Mouse (Mus musculus) embryonic stem cell, embryonic (primary cell): ENCODE results near the gene Sort1.

ENCODE experiments used
- CTCF ChIA-PET, 4 experiments: fragments of 300-600 bp in 2 of 4; fragments of 350-600 bp in 2 of 4; sonication (Branson Sonifier 250); formaldehyde crosslinking; loops; one replicate each; lab custom pipeline; 2022; ENCODE audit warnings: inconsistent platforms in 2 of 4; lab: Charles Lee
- POLR2A ChIA-PET, 4 experiments: fragments of 300-600 bp in 2 of 4; fragments of 350-600 bp in 2 of 4; sonication (Branson Sonifier 250); formaldehyde crosslinking; loops; one replicate each; lab custom pipeline; 2022; ENCODE audit warnings: antibody characterized with exemption in 4 of 4, inconsistent platforms in 1 of 4; lab: Charles Lee

Sort1 gene

DNA sequence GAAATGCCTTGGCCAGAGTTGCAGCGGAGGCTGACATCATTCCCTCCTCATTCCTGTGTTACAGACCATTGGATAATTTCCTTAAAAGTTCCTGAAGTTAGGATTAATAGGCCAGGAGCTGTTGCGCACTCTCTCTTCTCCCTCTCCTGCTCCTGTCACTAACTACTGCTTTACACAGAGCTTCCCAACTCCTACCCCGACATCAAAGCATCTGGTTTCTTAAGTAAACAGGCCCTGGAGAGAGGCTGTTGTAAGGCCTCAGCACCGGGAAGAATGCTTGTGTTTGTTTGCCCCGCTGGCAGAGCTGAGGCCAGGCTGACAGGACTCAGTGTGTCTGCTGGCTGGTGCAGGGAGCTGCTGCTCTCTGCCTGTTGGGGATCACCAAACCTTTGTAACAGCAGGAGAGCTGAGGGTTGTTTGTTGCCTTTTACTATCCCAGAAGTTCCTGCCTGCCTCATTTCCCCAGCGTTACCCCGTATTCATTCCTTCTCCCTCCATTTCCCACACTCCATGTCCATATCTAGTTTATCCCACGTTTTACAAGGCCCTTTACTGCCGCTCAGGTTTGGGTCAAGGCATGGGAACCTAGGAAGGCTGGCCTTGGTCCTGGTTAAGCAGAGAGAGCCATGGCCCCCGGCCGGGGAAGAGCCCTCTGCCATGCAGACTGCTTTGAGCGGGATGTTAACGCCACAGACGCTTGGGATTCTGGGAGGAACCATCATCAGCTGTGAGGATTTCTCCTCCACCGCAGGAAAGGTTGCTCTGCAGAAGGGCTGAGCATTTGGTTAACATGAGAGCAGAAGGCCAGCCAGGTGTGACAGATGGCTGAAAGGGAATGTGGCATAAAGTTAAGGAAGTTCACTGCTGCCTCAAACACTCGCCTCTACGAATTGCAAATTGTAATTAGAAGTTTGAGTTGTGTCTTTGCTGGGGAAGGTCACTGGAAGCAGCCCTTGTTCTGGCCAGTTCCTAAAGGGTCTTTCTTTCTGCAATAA lies 4.2 kb downstream of the Sort1 start:
- CTCF ChIA-PET: interaction anchor here in 1 of 4 experiments (0.5 to 0.6 kb wide), 2 partner anchors 120 to 262 kb away, joined by 3 to 7 read pairs; no protein-coding TSS in a partner anchor
- POLR2A ChIA-PET: interaction anchor here in 3 of 4 experiments (0.6 to 2.0 kb wide), 11 partner anchors 8 to 303 kb away, joined by 3 to 12 read pairs (median 4); partner anchors contain the start of genes Psrc1 (in 2 of the 3), Psma5 (in 1 of the 3) and Wdr47 (in 1 of the 3)

DNA sequence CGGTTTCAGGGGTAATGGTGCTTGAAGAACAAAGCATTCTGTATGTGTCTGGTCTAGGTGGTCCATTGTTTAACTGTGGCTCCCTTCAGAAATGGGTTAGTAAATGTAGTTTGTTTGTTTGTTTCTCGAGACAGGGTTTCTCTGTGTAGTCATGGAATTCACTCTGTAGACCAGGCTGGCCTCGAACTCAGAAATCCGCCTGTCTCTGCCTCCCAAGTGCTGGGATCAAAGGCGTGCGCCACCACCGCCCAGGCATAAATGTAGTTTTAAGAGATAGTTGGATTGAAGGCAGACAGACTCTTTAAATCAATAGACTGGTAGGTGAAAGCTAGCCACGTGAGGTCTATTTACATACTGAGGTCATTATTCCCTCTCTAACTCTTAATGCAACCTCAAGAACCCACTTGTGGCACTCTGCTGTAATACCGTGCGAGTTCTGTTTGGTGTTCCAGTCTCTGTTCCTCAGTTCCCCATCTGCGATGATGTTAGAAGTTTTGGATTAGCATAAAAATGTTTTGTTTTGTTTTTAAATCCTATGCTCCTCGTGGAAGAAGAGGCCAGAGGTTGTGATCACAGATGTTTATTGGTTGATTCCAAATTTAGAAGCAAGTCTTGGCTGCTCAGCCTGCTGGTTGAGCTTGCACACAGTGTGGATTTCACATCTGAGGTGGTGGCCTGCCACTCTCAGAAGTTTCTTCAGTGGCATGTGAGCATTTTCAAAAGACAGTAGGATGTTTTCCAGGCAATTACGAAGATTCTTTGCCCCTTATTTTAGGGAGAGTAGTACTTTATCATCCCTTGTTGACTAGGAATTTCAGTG lies 5.6 kb downstream of the Sort1 start:
- CTCF ChIA-PET: no interaction called here
- POLR2A ChIA-PET: interaction anchor here in 2 of 4 experiments (0.8 to 2.0 kb wide), 4 partner anchors 31 to 94 kb away, joined by 3 to 12 read pairs (median 6); partner anchors contain the start of genes Psrc1 (in 2 of the 2) and Psma5 (in 1 of the 2)

DNA sequence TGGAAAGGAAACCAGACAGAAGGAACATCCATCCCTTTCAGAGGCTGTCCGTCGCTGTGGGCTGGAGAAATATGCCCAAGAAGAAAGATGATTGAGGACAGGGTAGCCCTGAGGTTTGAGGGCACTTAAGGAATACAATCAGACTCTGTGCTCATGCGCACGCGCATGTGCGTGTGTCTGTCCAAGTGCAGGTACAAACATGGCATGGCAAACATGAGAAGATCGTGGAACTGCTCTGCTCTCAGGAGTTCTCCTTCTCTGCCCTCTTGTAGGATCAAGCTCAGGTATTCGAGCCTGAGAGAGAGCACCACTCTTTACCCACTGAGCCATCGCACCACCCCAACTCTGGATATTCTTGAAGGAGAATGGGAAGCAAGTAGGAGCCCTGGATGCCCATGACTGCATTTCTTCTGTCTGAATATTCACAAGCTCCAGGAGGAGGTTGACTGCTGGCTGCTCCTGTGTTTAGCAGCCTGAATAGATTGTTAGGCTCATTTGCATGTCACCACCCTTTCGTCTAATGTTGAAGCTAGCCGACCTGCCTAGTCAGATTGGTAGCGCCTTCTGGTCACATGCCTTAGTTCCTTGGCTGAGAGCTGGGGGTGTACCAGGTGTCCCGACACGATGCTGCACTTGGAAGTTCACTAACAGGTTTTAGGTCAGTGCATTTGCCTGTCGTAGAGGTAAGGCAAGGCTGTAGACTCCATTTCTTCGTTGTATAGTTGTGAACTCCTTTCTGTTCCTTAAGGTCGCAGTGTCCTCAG lies 7.3 kb downstream of the Sort1 start:
- CTCF ChIA-PET: interaction anchor here (0.6 to 1.1 kb wide), 7 partner anchors 9 to 144 kb away, joined by 3 to 11 read pairs (median 3); no protein-coding TSS in a partner anchor
- POLR2A ChIA-PET: interaction anchor here in 3 of 4 experiments (0.6 to 2.2 kb wide), 22 partner anchors 9 to 995 kb away, joined by 3 to 12 read pairs (median 4); partner anchors contain the start of genes Psrc1 (in 3 of the 3), Cyb561d1 (in 2 of the 3), Psma5 (in 2 of the 3) and Sars (in 2 of the 3)

DNA sequence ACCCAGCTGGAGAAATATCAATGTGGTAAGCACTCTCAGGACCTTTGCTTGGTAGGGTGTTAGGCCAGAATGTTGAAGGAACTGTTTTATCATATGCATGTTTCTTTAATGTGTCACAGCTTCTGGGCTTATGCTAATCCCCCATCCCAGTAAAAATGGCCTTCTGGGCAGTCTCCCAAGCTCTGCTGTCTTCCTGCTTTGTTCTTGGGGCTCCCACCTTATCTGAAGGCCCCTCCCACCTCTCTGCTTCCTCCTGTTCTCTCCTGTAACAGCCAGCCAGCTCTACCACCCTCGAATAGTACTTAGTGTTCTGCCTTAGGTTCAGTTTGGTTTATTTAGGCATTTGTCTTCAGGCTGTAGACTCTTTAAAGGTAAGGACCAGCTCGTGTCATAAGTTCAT lies 10.5 kb downstream of the Sort1 start:
- POLR2A ChIA-PET: interaction anchor here in 2 of 4 experiments (0.7 to 3.2 kb wide), 5 partner anchors 9 to 150 kb away, joined by 4 to 31 read pairs (median 4); partner anchors contain the start of genes Psrc1 (in 1 of the 2) and Sort1 (in 1 of the 2)
- CTCF ChIA-PET: interaction anchor here in 1 of 4 experiments (1.3 kb wide), 1 partner anchor 12 kb away, joined by 6 read pairs; no protein-coding TSS in a partner anchor

DNA sequence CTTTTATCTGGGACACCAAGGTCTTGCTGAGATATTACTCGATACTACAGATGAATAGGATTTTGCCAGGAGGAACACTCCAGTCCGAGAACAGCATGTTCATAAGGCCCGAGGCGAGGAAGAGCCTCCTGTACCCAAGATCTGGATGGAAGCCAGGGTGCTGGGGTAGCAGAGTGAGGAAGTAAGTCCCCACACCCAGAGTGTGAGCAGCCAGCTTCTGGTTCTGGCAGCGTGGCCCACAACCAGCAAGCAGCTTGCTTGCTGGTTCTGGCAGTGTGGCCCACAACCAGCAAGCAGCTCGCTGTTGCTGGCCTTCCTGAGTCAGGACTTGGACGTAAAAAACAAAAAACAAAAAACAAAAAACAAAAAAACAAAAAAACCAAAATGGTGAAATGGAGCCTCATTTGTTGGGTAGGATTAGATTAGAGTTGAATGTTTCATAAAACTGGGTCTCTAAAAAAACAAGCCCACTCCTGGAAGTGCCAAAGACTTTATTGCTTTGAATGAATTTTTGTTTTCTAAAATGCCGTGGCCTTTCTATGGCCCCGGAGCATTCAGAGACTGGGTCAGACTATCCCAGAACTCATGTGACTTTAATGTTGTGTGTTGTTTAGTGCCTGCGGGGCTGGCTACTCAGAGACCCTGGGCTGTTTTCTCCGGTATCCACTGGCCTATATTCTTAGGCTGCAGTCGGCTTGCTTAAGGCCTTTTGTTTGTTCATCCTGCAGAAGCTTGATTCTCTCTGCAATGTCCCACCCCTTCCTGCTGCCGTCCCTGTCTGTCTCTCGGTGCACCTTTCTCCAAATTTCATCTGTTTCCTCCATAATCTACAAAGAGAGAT lies 11.7 kb downstream of the Sort1 start:
- ChIA-PET POLR2A (interaction anchor here in 3 of 4 experiments (0.6 to 3.2 kb wide), 31 partner anchors 7 to 1015 kb away, joined by 3 to 31 read pairs (median 4); partner anchors contain the start of genes Sars (in 3 of the 3), Psma5 (in 2 of the 3), Sort1 (in 2 of the 3) and Gnai3 (in 1 of the 3)), CTCF (interaction anchor here in 3 of 4 experiments (0.8 to 1.9 kb wide), 5 partner anchors 12 to 267 kb away, joined by 3 to 10 read pairs (median 3); partner anchors contain the start of genes Psrc1 (in 1 of the 3), Sort1 (in 1 of the 3) and Tmem167b (in 1 of the 3))

DNA sequence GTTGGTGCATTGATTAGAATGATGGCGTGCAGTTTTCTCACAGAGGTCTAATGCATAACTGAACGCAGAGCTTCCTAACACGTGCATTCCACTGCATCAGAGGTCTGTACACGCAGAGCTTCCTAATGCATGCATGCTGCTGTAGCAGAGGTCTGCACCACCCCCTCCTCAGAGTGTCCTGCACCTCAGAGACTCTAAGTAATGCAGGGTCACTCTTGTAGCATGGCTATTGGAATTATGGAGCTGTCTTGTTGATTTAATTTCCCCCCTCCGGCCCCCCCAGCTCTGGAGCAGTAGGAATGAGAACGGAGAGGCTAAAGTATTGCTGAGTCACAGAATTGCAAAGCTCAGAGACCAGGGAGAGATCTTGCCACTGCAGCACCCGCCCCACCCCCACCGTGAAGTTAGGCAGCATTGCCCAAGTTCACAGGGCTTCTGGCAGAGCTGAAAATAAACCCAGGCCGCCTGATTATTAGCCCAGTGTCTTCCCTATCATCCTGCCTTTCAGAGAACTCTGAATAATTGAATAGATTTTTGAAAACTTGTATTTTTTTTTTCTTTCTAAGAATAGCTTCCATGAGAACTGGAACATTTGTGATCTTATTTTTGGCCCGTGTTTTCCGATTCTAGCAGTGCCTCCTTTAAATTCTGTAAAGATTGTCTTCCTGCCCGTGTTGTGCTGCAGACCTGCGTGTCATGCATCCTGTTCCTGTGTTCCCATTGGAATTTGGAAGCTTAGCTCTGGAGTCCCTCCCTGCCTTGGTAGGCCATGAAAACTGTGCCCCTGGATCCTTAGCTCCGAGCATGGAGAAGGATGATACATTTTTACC lies 12.6 kb downstream of the Sort1 start:
- ChIA-PET CTCF (interaction anchor here (0.6 to 1.9 kb wide), 8 partner anchors 13 to 266 kb away, joined by 3 to 10 read pairs (median 6); partner anchors contain the start of genes Psrc1 (in 1 of the 4), Sort1 (in 1 of the 4) and Tmem167b (in 1 of the 4)), POLR2A (interaction anchor here in 3 of 4 experiments (0.6 to 3.2 kb wide), 30 partner anchors 8 to 276 kb away, joined by 3 to 31 read pairs (median 4); partner anchors contain the start of genes Sars (in 3 of the 3), Psma5 (in 2 of the 3), Sort1 (in 2 of the 3) and Gnai3 (in 1 of the 3))

DNA sequence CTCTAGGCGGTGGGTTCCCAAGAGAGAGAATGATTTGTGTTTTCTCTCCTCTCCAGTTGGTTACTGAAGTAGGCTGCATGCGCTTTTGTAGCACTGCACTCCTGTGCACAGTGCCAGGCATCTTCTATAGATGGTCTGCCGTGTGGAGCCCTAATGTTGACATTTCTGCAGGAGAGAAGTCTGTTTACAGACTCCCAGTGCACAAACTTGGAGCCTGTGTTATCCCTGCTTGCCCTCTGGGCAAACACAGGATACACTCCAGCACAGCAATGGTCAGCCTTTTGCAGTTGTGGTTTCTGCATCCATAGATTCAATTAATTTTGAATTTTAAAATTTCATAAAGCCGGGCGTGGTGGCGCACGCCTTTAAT lies 13.2 kb downstream of the Sort1 start:
- POLR2A ChIA-PET: interaction anchor here in 3 of 4 experiments (0.6 to 3.2 kb wide), 13 partner anchors 9 to 148 kb away, joined by 3 to 31 read pairs (median 7); partner anchors contain the start of genes Sars (in 2 of the 3), Psma5 (in 1 of the 3), Psrc1 (in 1 of the 3) and Sort1 (in 1 of the 3)
- CTCF ChIA-PET: interaction anchor here in 1 of 4 experiments (1.9 kb wide), 1 partner anchor 86 kb away, joined by 10 read pairs; the partner anchor contains the start of gene Psrc1

DNA sequence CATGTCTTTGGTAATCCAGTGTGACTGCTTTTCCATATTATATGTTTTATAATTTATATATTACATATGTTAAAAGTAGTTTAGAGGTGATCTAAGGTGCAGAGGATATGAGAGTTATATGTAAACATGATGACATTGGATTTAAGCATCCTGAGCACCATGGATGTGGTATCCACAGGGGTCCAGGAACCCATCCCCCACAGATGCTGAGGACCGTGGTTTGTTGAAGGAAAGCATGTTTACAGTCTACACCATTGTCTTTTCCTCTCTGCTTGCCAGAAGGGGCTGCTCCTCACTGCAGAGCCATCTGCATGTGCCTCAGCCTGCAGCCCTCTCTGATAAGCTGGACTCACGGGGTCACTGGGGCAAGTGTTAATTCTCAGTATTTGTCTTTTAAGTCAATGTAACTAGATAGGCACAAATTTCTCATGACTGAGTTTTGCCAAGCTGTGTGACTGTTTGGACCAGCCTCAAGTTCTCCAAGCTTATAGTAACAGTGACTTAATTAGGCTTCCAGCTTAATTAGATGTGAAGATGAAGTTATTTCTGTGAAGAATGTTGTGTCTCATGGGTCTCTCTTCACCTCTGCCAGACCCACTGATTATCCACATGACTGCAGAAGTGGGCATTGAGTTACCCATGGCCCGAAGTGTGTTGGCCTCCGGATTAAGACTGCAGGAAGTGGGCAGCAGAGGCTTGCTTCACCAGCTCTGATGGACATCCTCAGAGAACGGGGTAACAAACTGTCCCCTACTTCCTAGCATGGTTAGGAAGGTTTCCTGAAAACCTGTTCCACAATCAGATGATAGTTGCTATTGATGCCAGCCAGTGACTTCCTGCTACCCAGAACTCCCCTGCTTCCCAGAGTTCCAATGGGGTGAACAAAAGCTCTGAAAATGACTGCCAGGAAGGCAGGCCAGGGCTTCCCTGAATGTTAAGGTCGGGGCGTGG lies 14.0 kb downstream of the Sort1 start:
- ChIA-PET POLR2A (interaction anchor here in 2 of 4 experiments (0.8 to 1.8 kb wide), 5 partner anchors 10 to 86 kb away, joined by 3 to 4 read pairs (median 3); partner anchors contain the start of genes Psma5 (in 1 of the 2) and Psrc1 (in 1 of the 2)), CTCF (interaction anchor here in 1 of 4 experiments (0.6 kb wide), 1 partner anchor 1065 kb away, joined by 7 read pairs; no protein-coding TSS in a partner anchor)

DNA sequence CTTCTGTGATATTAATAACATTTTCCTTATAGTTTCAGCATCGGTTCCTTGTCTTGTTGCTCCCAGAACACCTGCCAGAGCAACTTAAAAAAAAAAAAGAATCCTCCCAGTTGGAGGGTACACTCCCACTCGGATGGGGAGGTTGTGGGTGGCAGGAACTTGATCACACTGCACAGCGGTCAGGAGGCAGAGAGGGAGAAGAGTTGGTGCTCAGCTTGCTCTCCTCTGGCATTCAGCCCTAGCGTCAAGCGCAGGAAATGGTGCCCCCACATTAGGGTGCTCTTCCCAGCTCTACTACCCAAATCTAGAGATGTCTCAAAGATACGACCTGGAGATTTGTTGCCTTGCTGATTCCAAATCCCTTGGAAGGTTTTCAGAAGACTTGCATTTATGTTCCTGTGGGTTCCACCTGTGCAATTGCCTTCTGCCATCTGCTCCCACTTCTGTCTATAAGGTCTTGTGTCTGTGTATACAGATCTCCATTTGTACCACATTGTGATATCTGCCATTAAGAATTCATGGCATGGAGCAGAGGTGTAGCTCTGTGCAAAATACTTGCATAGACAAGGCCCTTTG lies 16.7 kb downstream of the Sort1 start:
- POLR2A ChIA-PET: interaction anchor here in 2 of 4 experiments (1.3 to 1.8 kb wide), 3 partner anchors 9 to 155 kb away, joined by 3 to 7 read pairs (median 3); partner anchors contain the start of gene Psrc1 (in 1 of the 2)
- CTCF ChIA-PET: no interaction called here

DNA sequence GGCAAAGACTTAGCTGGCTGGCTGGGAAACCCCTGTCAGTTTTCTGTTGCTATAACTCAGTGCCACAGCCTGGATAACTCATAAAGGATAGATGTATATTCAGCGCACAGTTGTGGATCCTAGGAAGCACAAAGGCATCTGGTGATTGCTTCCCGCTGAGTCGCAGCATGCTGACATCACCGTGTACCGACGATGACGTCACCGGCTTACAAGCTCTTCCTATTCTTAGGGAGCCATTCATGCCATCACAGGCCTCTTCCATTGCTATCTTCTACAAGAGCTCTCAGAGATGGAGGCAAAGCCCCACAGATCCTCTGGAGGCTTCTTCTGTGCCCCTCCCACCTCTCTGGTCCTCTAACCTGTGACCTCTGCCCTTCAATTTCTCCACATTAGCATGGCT lies 19.8 kb downstream of the Sort1 start:
- CTCF ChIA-PET: no interaction called here
- POLR2A ChIA-PET: interaction anchor here in 2 of 4 experiments (1.0 to 1.9 kb wide), 4 partner anchors 12 to 80 kb away, joined by 3 to 6 read pairs (median 4); partner anchors contain the start of genes Psma5 (in 1 of the 2) and Psrc1 (in 1 of the 2)

DNA sequence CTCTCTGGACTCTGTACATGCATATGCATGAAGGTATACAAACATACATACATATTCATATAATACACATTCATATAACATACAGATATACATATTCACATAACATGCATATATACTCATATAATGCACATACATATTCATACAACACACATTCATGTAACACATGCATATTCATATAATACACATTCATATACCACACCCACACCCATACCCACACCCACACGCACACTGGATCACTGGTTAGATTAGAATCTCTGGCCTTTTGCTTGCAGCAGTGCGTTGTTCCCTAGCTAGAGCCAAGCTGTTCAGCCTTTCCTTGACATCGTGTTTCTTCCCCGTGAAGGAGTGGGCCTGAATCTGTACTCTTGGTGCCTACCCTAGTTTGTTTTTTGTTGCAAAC lies 20.9 kb downstream of the Sort1 start:
- ChIA-PET POLR2A (interaction anchor here in 2 of 4 experiments (0.7 to 1.9 kb wide), 5 partner anchors 9 to 84 kb away, joined by 3 to 6 read pairs (median 4); no protein-coding TSS in a partner anchor), CTCF (no interaction called here)

DNA sequence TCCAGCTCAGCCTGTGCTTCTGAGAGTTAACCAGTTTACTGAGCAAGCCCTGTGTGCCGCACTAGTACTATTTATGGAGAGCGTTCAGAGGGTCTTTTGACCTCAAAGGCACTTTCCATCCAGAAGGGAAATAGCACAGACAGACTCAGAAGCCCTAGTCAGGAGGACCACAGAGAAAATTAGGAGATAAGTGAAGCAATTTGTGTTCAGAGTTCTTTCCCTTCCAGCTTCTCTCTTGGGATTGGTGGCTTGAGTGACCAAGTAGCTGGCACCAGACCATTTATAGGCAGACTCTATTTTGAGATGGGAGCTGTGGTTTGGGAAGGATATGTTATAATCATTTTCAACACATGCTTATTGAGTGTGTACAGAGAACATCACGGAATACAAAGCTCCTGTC lies 22.5 kb downstream of the Sort1 start:
- CTCF ChIA-PET: no interaction called here
- POLR2A ChIA-PET: interaction anchor here in 1 of 4 experiments (1.1 kb wide), 1 partner anchor 50 kb away, joined by 3 read pairs; the partner anchor contains the start of gene Psma5

DNA sequence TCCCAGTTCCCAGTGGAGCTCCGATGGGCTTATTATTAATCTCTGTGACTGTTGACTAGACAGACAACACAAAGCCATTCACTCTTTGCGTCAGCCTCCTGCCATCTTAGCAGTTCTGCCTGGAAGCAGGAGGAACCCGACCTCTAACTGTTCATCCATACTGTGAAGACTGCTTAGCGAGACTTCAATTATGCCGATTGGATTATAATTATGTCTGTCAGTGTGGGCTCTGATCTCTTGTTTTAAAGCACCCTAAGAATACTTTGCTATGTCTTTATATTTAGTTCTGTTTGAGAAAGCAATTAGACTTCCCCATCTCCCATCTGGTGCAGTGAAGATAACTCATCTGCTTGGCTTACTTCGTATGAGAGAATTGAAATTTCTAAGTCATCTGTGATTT lies 23.6 kb downstream of the Sort1 start:
- ChIA-PET POLR2A (interaction anchor here in 1 of 4 experiments (0.5 kb wide), 1 partner anchor 76 kb away, joined by 4 read pairs; the partner anchor contains the start of gene Psrc1), CTCF (no interaction called here)
